Mouse (Mus musculus) limb, embryonic 14.5 days (tissue): ENCODE measurements around the gene Metap1d. TPM values are rescaled to one million over a fixed set of nuclear protein-coding genes. Genes with fewer than 3 reads are reported as not detected.

Experiments
- ATAC-seq: fragments of 200-750 bp; cut with Nextera tagmentation; 2 replicates; pipeline ENCODE4 v1.8.0; 2017; ENCODE audit warnings: low read depth, moderate number of reproducible peaks, moderate TSS enrichment; ENCODE audit not compliant: low FRiP score
- DNase-seq: peaks from one replicate; pipeline ENCODE4 v3.0.0-alpha.2; 2015; ENCODE audit warnings: low spot score
- H3K27ac ChIP-seq: fragments of 300-500 bp; sonication (generic); replicated peaks from 2 replicates; pipeline ENCODE4 v1.5.1; 2014; ENCODE audit warnings: low read depth, mild to moderate bottlenecking, low read length, moderate library complexity, mixed read lengths
- H3K27me3 ChIP-seq: fragments of 300-500 bp; sonication (generic); 2 replicates; pipeline ENCODE4 v1.6.1; 2014; ENCODE audit warnings: low read length, mixed read lengths; ENCODE audit not compliant: control insufficient read depth, insufficient read depth
- H3K36me3 ChIP-seq: fragments of 300-500 bp; sonication (generic); 2 replicates; pipeline ENCODE4 v1.6.1; 2014; ENCODE audit warnings: mild to moderate bottlenecking, low read length, moderate library complexity, mixed read lengths; ENCODE audit not compliant: control insufficient read depth, insufficient read depth
- H3K4me1 ChIP-seq: fragments of 300-500 bp; sonication (generic); 2 replicates; pipeline ENCODE4 v1.6.1; 2014; ENCODE audit warnings: antibody characterized with exemption, low read length, mixed read lengths; ENCODE audit not compliant: control insufficient read depth, insufficient read depth
- H3K4me2 ChIP-seq: fragments of 300-500 bp; sonication (generic); replicated peaks from 2 replicates; pipeline ENCODE4 v1.6.1; 2014; ENCODE audit warnings: low read depth, mild to moderate bottlenecking, low read length, moderate library complexity; ENCODE audit not compliant: severe bottlenecking
- H3K4me3 ChIP-seq: fragments of 300-500 bp; sonication (generic); replicated peaks from 2 replicates; pipeline ENCODE4 v1.5.1; 2014; ENCODE audit warnings: low read length
- H3K9ac ChIP-seq: fragments of 300-500 bp; sonication (generic); 2 replicates; pipeline ENCODE4 v1.6.1; 2014; ENCODE audit warnings: mild to moderate bottlenecking, low read depth, low read length, moderate library complexity; ENCODE audit not compliant: severe bottlenecking
- H3K9me3 ChIP-seq: fragments of 300-500 bp; sonication (generic); 2 replicates; pipeline ENCODE4 v1.6.1; 2016; ENCODE audit warnings: low read length; ENCODE audit not compliant: control insufficient read depth
- POLR2A ChIP-seq: fragments of 200-500 bp; IDR thresholded peaks from 2 replicates; pipeline ENCODE4 v1.8.0; 2012; ENCODE audit warnings: inconsistent platforms, mild to moderate bottlenecking, moderate library complexity, borderline replicate concordance; ENCODE audit not compliant: insufficient read depth, insufficient read length; ENCODE audit errors: extremely low read depth
- WGBS: fragments of 180-500 bp; shearing (Covaris S2); extraction: QIAGEN DNeasy Blood & Tissue Kit; methylation state at CpG from one replicate; pipeline ENCODE4 v1.1.7; 2014; 5-methylcytosine and 5-hydroxymethylcytosine counted together
- polyA plus RNA-seq, 2 experiments: library from polyadenylated mRNA; depleted of rRNA in 1 of 2; stranded (reverse) in 1 of 2; unstranded in 1 of 2; fragments of >200 nt; fragmentation: Nextera tagmentation in 1 of 2; extraction: Ambion mirVana in 1 of 2; gene quantifications; 2 replicates each; pipeline versions ENCODE4 v1.2.1 to v1.2.3; 2012 to 2014

The Metap1d gene
- polyA plus RNA-seq, 2 experiments: 44.3 to 86.8 TPM

- Histone ChIP-seq H3K27ac (no peak overlapping the region), H3K4me3 (no peak overlapping the region), H3K9ac (no peak overlapping the region), H3K36me3 (no peaks in the 10 kb centered on the region), H3K27me3 (no peaks in the 10 kb centered on the region), H3K4me1 (no peaks in the 10 kb centered on the region), H3K9me3 (no peaks in the 10 kb centered on the region), H3K4me2 (no peak overlapping the region)
- no peak for DNase-seq
- TF ChIP-seq POLR2A: no peak
- no peak for ATAC-seq
- 81% methylated on average over 4 of the region's 4 CpGs for WGBS
These were observed 9.0 kb downstream of the Metap1d start for GRCm38 (mm10) chr2:71462066-71462465.

GRCm38 (mm10) chr2:71462553-71462952 is 9.5 kb downstream of the Metap1d start:
- Histone ChIP-seq H3K4me1 (no peaks in the 10 kb centered on the region), H3K36me3 (no peaks in the 10 kb centered on the region), H3K9me3 (no peaks in the 10 kb centered on the region), H3K4me3 (no peak overlapping the region), H3K27ac (no peak overlapping the region), H3K9ac (no peak overlapping the region), H3K27me3 (no peaks in the 10 kb centered on the region), H3K4me2 (no peak overlapping the region)
- 71% methylated on average over 3 of the region's 3 CpGs for WGBS
- ATAC-seq: no peak
- no peak for TF ChIP-seq POLR2A
- no peak for DNase-seq

- Histone ChIP-seq H3K4me1 (no peaks in the 10 kb centered on the region), H3K4me3 (no peak overlapping the region), H3K36me3 (no peaks in the 10 kb centered on the region), H3K4me2 (no peak overlapping the region), H3K9ac (no peak overlapping the region), H3K9me3 (no peaks in the 10 kb centered on the region), H3K27me3 (no peaks in the 10 kb centered on the region), H3K27ac (no peak overlapping the region)
- no peak for TF ChIP-seq POLR2A
- WGBS: 21% methylated on average over 5 of the region's 6 CpGs
- ATAC-seq (no peak), DNase-seq (no peak)
These were observed 13.0 kb downstream of the Metap1d start for GRCm38 (mm10) chr2:71466103-71466502.

GRCm38 (mm10) chr2:71466861-71467450 is 13.9 kb downstream of the Metap1d start:
- WGBS: 58% methylated on average over 11 of the region's 11 CpGs
- Histone ChIP-seq H3K4me3 (no peak overlapping the region), H3K9ac (no peak overlapping the region), H3K36me3 (no peaks in the 10 kb centered on the region), H3K9me3 (no peaks in the 10 kb centered on the region), H3K27ac (no peak overlapping the region), H3K27me3 (no peaks in the 10 kb centered on the region), H3K4me1 (no peaks in the 10 kb centered on the region), H3K4me2 (no peak overlapping the region)
- TF ChIP-seq POLR2A: no peak
- DNase-seq (no peak), ATAC-seq (no peak)

GRCm38 (mm10) chr2:71471094-71471493 is 18.0 kb downstream of the Metap1d start:
- Histone ChIP-seq H3K4me2 (no peak overlapping the region), H3K36me3 (no peaks in the 10 kb centered on the region), H3K4me3 (no peak overlapping the region), H3K27me3 (no peaks in the 10 kb centered on the region), H3K9me3 (no peaks in the 10 kb centered on the region), H3K9ac (no peak overlapping the region), H3K27ac (no peak overlapping the region), H3K4me1 (peaks cover 15% of the 10 kb centered on the region)
- ATAC-seq (no peak), DNase-seq (no peak)
- TF ChIP-seq POLR2A: no peak
- 86% methylated on average over 6 of the region's 6 CpGs for WGBS

- H3K36me3 ChIP-seq: no peaks in the 10 kb centered on the region
- DNase-seq: no peak
These were observed 20.8 kb downstream of the Metap1d start for GRCm38 (mm10) chr2:71473830-71474229.

More at GRCm38 (mm10) chr2:71473830-71474229, 20.8 kb downstream of the Metap1d start:
- H3K4me2 ChIP-seq: no peak overlapping the region
- no peak for TF ChIP-seq POLR2A
- no peak overlapping the region for H3K9ac ChIP-seq
- H3K4me1 ChIP-seq: peaks cover 16% of the 10 kb centered on the region
- no peaks in the 10 kb centered on the region for H3K9me3 ChIP-seq
- WGBS: 50% methylated on average over 7 of the region's 7 CpGs
- H3K27ac ChIP-seq: no peak overlapping the region
- ATAC-seq: no peak
- H3K4me3 ChIP-seq: no peak overlapping the region
- H3K27me3 ChIP-seq: no peaks in the 10 kb centered on the region
